ENCODE assay signal across 9 mouse cellular contexts in genomic region chr19:37695762-37696602, GRCm38 (mm10). TPM values are rescaled to one million over a fixed set of nuclear protein-coding genes. Genes with fewer than 3 reads are reported as not detected.
DNase-seq lines count a peak whose midpoint lies in the region; ATAC-seq lines count a peak whose summit lies in the region.
"Had no signal": no experiment of that assay in that cellular context is flagged by ENCODE, and none has a peak within 500 bp of the region (broad histone marks: within the 10 kb centered on the region; RNA-seq: fewer than 3 reads in every experiment).

No protein-coding gene starts in this region.

- H3K36me3 ChIP-seq in kidney, embryonic 14.5 days (ENCODE audit: control insufficient read depth, insufficient read depth, low read length): no peaks in the 10 kb centered on the region
- no peaks in the 10 kb centered on the region for H3K36me3 ChIP-seq in limb, embryonic 10.5 days
- H3K36me3 ChIP-seq in neural tube, embryonic 12.5 days: no peaks in the 10 kb centered on the region

- H3K27ac ChIP-seq in kidney, embryonic 14.5 days (ENCODE audit: low read depth, low read length): no peak overlapping the region
- no peak overlapping the region for H3K27ac ChIP-seq in limb, embryonic 10.5 days
- H3K27ac ChIP-seq in neural tube, embryonic 12.5 days: no peak overlapping the region

- H3K27me3 ChIP-seq in kidney, embryonic 14.5 days (ENCODE audit: control insufficient read depth, insufficient read depth, low read length): peaks cover 100% of the 10 kb centered on the region
- H3K27me3 ChIP-seq in limb, embryonic 10.5 days (ENCODE audit: low read depth, poor library complexity, severe bottlenecking): peaks cover 100% of the 10 kb centered on the region
- peaks cover 100% of the 10 kb centered on the region for H3K27me3 ChIP-seq in neural tube, embryonic 12.5 days (replicated peaks)

- peak overlapping the region; percentile 11; the same call in 1 of the 2 replicates for H3K4me2 ChIP-seq in kidney, embryonic 14.5 days (replicated peaks; ENCODE audit: low read depth, low read length)
- peak overlapping the region; percentile 19; the same call in 1 of the 2 replicates for H3K4me2 ChIP-seq in neural tube, embryonic 12.5 days (replicated peaks)

- 1% methylated on average over 42 of the region's 42 CpGs for WGBS in kidney, embryonic 14.5 days
- 3% methylated on average over 42 of the region's 42 CpGs for WGBS in limb, embryonic 10.5 days
- 1% methylated on average over 42 of the region's 42 CpGs for WGBS in neural tube, embryonic 12.5 days

- peaks cover 32% of the 10 kb centered on the region for H3K4me1 ChIP-seq in kidney, embryonic 14.5 days (ENCODE audit: control insufficient read depth, insufficient read depth, low read length)
- peaks cover 49% of the 10 kb centered on the region for H3K4me1 ChIP-seq in limb, embryonic 10.5 days
- H3K4me1 ChIP-seq in neural tube, embryonic 12.5 days: peaks cover 45% of the 10 kb centered on the region

- no peak overlapping the region for H3K9ac ChIP-seq in kidney, embryonic 14.5 days (ENCODE audit: low read depth, low read length)
- H3K9ac ChIP-seq in neural tube, embryonic 12.5 days: no peak overlapping the region

- no peak for ATAC-seq in kidney, embryonic 14.5 days (ENCODE audit: low FRiP score, low TSS enrichment)
- ATAC-seq in neural tube, embryonic 12.5 days (ENCODE audit: low FRiP score, low read depth): no peak
- no peak for ATAC-seq in erythroblast, adult 5-6 weeks (replicated peaks; ENCODE audit: low FRiP score, poor library complexity, severe bottlenecking)

- DNase-seq in kidney, adult 9 months: no peak
- DNase-seq in embryo, embryonic 9.5 days (ENCODE audit: extremely low spot score): peak; percentile 80
- DNase-seq in limb, embryonic 10.5 days (ENCODE audit: low spot score): peak; percentile 54
- DNase-seq in right cerebral cortex, postnatal 10 days (ENCODE audit: low spot score in 2 of 2): no peak
- DNase-seq in thymus, postnatal 14 days: no peak
- DNase-seq: cerebellum, adult 2 months had no signal

- H3K9me3 ChIP-seq in kidney, embryonic 14.5 days (ENCODE audit: control insufficient read depth, low read length): no peaks in the 10 kb centered on the region
- no peaks in the 10 kb centered on the region for H3K9me3 ChIP-seq in limb, embryonic 10.5 days (replicated peaks)
- no peaks in the 10 kb centered on the region for H3K9me3 ChIP-seq in neural tube, embryonic 12.5 days

- peak overlapping the region; percentile 39; the same call in 1 of the 2 replicates for H3K4me3 ChIP-seq in kidney, embryonic 14.5 days (ENCODE audit: low read length)
- peak overlapping the region; percentile 45 for H3K4me3 ChIP-seq in limb, embryonic 10.5 days
- no peak overlapping the region for H3K4me3 ChIP-seq in neural tube, embryonic 12.5 days

RNA-seq across cellular contexts. Expression of gene Cyp26a1, which starts 1.6 kb away (rescaled TPM):
- 2.3 and 3.5 TPM in 2 replicates for polyA plus RNA-seq in kidney, embryonic 14.5 days (2014; fragmentation: Nextera tagmentation; extraction: Ambion mirVana)
- polyA plus RNA-seq in limb, embryonic 10.5 days (2016; fragmentation: Nextera tagmentation; extraction: Ambion mirVana): 3.6 and 4.2 TPM in 2 replicates
- polyA plus RNA-seq in neural tube, embryonic 12.5 days (2016; fragmentation: Nextera tagmentation; extraction: Ambion mirVana): 1.4 and 1.6 TPM in 2 replicates
- not detected in 2 replicates for total RNA-seq in erythroblast, adult 5-6 weeks (2015; ENCODE audit: low replicate concordance)
- not detected in 2 replicates for total RNA-seq in erythroblast, adult 5-6 weeks (2017; ENCODE audit: low replicate concordance)
- polyA plus RNA-seq: cerebellum, adult 2 months had no signal

RNA-seq across cellular contexts. Expression of gene Cyp26c1, which starts 10.6 kb away (rescaled TPM):
- polyA plus RNA-seq in kidney, embryonic 14.5 days (2014; fragmentation: Nextera tagmentation; extraction: Ambion mirVana): not detected in 2 replicates
- polyA plus RNA-seq in limb, embryonic 10.5 days (2016; fragmentation: Nextera tagmentation; extraction: Ambion mirVana): 0.49 TPM in 1 of 2 replicates, not detected in the other
- not detected in 2 replicates for polyA plus RNA-seq in neural tube, embryonic 12.5 days (2016; fragmentation: Nextera tagmentation; extraction: Ambion mirVana)
- not detected in 2 replicates for total RNA-seq in erythroblast, adult 5-6 weeks (2015; ENCODE audit: low replicate concordance)
- total RNA-seq in erythroblast, adult 5-6 weeks (2017; ENCODE audit: low replicate concordance): not detected in 2 replicates
- polyA plus RNA-seq: cerebellum, adult 2 months had no signal

Comparison
In these comparisons a context has a peak if more than half of its experiments do, and no peak if none do; other contexts are left out.
1. DNase-seq: peak in embryo, embryonic 9.5 days (single experiment) and limb, embryonic 10.5 days (single experiment); none in kidney, adult 9 months (single experiment), right cerebral cortex, postnatal 10 days (0 of 2) and thymus, postnatal 14 days (single experiment).